Mouse (Mus musculus) lung, postnatal 0 days (tissue): ENCODE measurements around the gene Tmem60. TPM values are rescaled to one million over a fixed set of nuclear protein-coding genes. Genes with fewer than 3 reads are reported as not detected.
A peak's percentile ranks its signal among the peaks of the same experiment; 100 is the strongest.

Source experiments
- ATAC-seq: fragments of 200-750 bp; cut with Nextera tagmentation; 2 replicates; pipeline ENCODE4 v1.8.0; 2017; ENCODE audit warnings: moderate library complexity
- DNase-seq: peaks from one replicate; pipeline ENCODE4 v3.0.0-alpha.2; 2016; ENCODE audit warnings: low spot score
- H3K27ac ChIP-seq: fragments of 300-500 bp; sonication (generic); 2 replicates; pipeline ENCODE4 v1.5.1; 2014; ENCODE audit warnings: antibody characterized with exemption, mild to moderate bottlenecking, low read length, mixed read lengths
- H3K27me3 ChIP-seq: fragments of 300-500 bp; sonication (generic); replicated peaks from 2 replicates; pipeline ENCODE4 v1.6.1; 2014; ENCODE audit warnings: low read length, mixed read lengths; ENCODE audit not compliant: insufficient read depth
- H3K36me3 ChIP-seq: fragments of 300-500 bp; sonication (generic); 2 replicates; pipeline ENCODE4 v1.6.1; 2014; ENCODE audit warnings: low read length, mixed read lengths; ENCODE audit not compliant: insufficient read depth
- H3K4me1 ChIP-seq: fragments of 300-500 bp; sonication (generic); 2 replicates; pipeline ENCODE4 v1.6.1; 2014; ENCODE audit warnings: antibody characterized with exemption, low read depth, low read length, mixed read lengths; ENCODE audit not compliant: insufficient read depth
- H3K4me2 ChIP-seq: fragments of 300-500 bp; sonication (generic); replicated peaks from 2 replicates; pipeline ENCODE4 v1.6.1; 2014; ENCODE audit warnings: low read depth, mild to moderate bottlenecking, low read length, moderate library complexity, mixed read lengths
- H3K4me3 ChIP-seq: fragments of 300-500 bp; sonication (generic); 2 replicates; pipeline ENCODE4 v1.5.1; 2014; ENCODE audit warnings: low read depth, low read length
- H3K9ac ChIP-seq: fragments of 300-500 bp; sonication (generic); replicated peaks from 2 replicates; pipeline ENCODE4 v1.6.1; 2014; ENCODE audit warnings: low read depth, mild to moderate bottlenecking
- H3K9me3 ChIP-seq: fragments of 300-500 bp; sonication (generic); 2 replicates; pipeline ENCODE4 v1.6.1; 2016; ENCODE audit warnings: low read length, mixed read lengths
- CTCF ChIP-seq: IDR thresholded peaks from 2 replicates; pipeline ENCODE4 v1.5.1; 2016; ENCODE audit warnings: antibody characterized with exemption, mild to moderate bottlenecking
- EP300 ChIP-seq: IDR thresholded peaks from 2 replicates; pipeline ENCODE4 v1.6.1; 2016; ENCODE audit warnings: antibody characterized with exemption, mild to moderate bottlenecking, control low read depth
- WGBS: fragments of 180-500 bp; shearing (Covaris S2); extraction: QIAGEN DNeasy Blood & Tissue Kit; methylation state at CpG from one replicate; pipeline ENCODE4 v1.1.7; 2014; 5-methylcytosine and 5-hydroxymethylcytosine counted together
- polyA plus RNA-seq: library from polyadenylated mRNA; unstranded; fragments of >200 nt; fragmentation: Nextera tagmentation; extraction: Ambion mirVana; gene quantifications from 2 replicates; pipeline ENCODE4 v1.2.1, GENCODE M21; 2015

Tmem60 gene
- polyA plus RNA-seq, 1 experiment from 2014 or later: 52.2 TPM

- H3K27ac ChIP-seq: no peak overlapping the region
- 44% methylated on average over 5 of the region's 5 CpGs for WGBS
Observed at GRCm38 (mm10) chr5:20935934-20936333, 53.9 kb downstream of the Tmem60 start.

More at GRCm38 (mm10) chr5:20935934-20936333, 53.9 kb downstream of the Tmem60 start:
- Histone ChIP-seq H3K27me3 (no peaks in the 10 kb centered on the region), H3K36me3 (no peaks in the 10 kb centered on the region), H3K4me3 (no peak overlapping the region), H3K4me1 (peaks cover 15% of the 10 kb centered on the region), H3K9ac (no peak overlapping the region), H3K4me2 (no peak overlapping the region), H3K9me3 (no peaks in the 10 kb centered on the region)
- no peak for DNase-seq
- TF ChIP-seq EP300 (no peak), CTCF (no peak)
- ATAC-seq: peak; percentile 60

Other genes with a start within 250 kb of the Tmem60 start
- 3.8 and 3.9 TPM in 2 replicates for gene Phtf2, start 67 bp upstream of the Tmem60 start, polyA plus RNA-seq
- 6.6 and 6.8 TPM in 2 replicates for gene Rsbn1l, start 74.2 kb downstream of the Tmem60 start, polyA plus RNA-seq
- 31.1 and 35.1 TPM in 2 replicates for gene Ptpn12, start 173.7 kb downstream of the Tmem60 start, polyA plus RNA-seq